Mouse (Mus musculus) kidney, adult 2 months (tissue): ENCODE measurements at regions not wholly inside any gene's neighbourhood (a gene's known extent, or its start where the extent isn't known, plus 50 kb on each side); places are given as distances from the start of the nearest gene placed in this dataset.

Experiments used
- DNase-seq: peaks from one replicate; pipeline ENCODE4 v3.0.0; 2021
- H3K27ac ChIP-seq: fragments of 200-500 bp; 2 replicates; pipeline ENCODE4 v1.5.1; 2012; ENCODE audit warnings: low read depth, low read length, control low read depth, inconsistent platforms; ENCODE audit not compliant: insufficient read depth
- H3K27me3 ChIP-seq: fragments of 200-500 bp; replicated peaks from 2 replicates; pipeline ENCODE4 v1.6.1; 2012; ENCODE audit warnings: mild to moderate bottlenecking, moderate library complexity, low read length, inconsistent platforms; ENCODE audit not compliant: control insufficient read depth, insufficient read depth
- H3K36me3 ChIP-seq: fragments of 200-500 bp; 2 replicates; pipeline ENCODE4 v1.6.1; 2012; ENCODE audit warnings: mild to moderate bottlenecking, moderate library complexity, low read length, inconsistent platforms; ENCODE audit not compliant: control insufficient read depth, insufficient read depth
- H3K4me1 ChIP-seq: fragments of 200-500 bp; 2 replicates; pipeline ENCODE4 v1.6.1; 2011; ENCODE audit warnings: low read length; ENCODE audit not compliant: control insufficient read depth, insufficient read depth
- H3K4me3 ChIP-seq: fragments of 200-500 bp; 2 replicates; pipeline ENCODE4 v1.5.1; 2011; ENCODE audit warnings: mild to moderate bottlenecking, low read depth, low read length, control low read depth; ENCODE audit not compliant: insufficient read depth
- CTCF ChIP-seq: fragments of 200-500 bp; conservative IDR thresholded peaks from 2 replicates; pipeline ENCODE4 v1.5.1; 2011; ENCODE audit warnings: low read depth, mild to moderate bottlenecking, control low read depth, low read length, moderate library complexity, mixed read lengths; ENCODE audit not compliant: insufficient read depth, insufficient read length
- POLR2A ChIP-seq: fragments of 200-500 bp; IDR thresholded peaks from one replicate; pipeline ENCODE4 v1.6.1; 2011; ENCODE audit warnings: low read depth, low read length, control low read depth
- WGBS: fragments of 180-500 bp; shearing (Covaris S2); methylation state at CpG from one replicate; pipeline ENCODE4 v1.1.7; 2018; 5-methylcytosine and 5-hydroxymethylcytosine counted together

- Histone ChIP-seq H3K27me3 (no peaks in the 10 kb centered on the region), H3K4me3 (no peak overlapping the region), H3K36me3 (no peaks in the 10 kb centered on the region), H3K27ac (no peak overlapping the region), H3K4me1 (no peaks in the 10 kb centered on the region)
- no peak for TF ChIP-seq CTCF
- TF ChIP-seq POLR2A = no peak
- DNase-seq = no peak
Observed at GRCm38 (mm10) chr6:99842723-99843122, 116.5 kb upstream of the Prok2 start.

GRCm38 (mm10) chr6:99840823-99841222 is 114.6 kb upstream of the Prok2 start:
- TF ChIP-seq POLR2A = no peak
- no peak for TF ChIP-seq CTCF
- no peaks in the 10 kb centered on the region for H3K36me3 ChIP-seq
- no peaks in the 10 kb centered on the region for H3K4me1 ChIP-seq
- no peaks in the 10 kb centered on the region for H3K27me3 ChIP-seq
- no peak overlapping the region for H3K4me3 ChIP-seq
- no peak for DNase-seq
- H3K27ac ChIP-seq = no peak overlapping the region
- 89% methylated on average over 6 of the region's 6 CpGs for WGBS

DNA sequence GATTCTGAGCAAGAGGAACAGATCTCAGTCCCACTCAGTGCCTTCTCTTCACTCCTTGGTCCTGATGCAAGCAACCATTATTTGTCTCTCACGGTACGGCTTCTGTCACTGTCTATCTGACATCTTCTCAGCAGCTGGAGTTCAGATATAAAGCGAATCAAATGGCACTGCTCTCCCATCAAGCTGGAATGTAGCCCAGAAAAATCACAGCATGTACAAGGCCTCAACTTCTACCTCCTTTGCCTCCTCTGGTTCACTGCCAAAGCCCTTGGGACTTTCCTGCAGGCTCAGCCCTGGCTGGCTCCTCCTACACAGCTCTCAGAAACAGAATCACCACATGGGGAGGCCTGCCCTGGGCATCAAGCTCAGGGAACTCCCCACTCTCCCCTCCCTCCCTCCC is 107.1 kb upstream of the Prok2 start:
- Histone ChIP-seq H3K4me3 (no peak overlapping the region), H3K27ac (no peak overlapping the region), H3K36me3 (no peaks in the 10 kb centered on the region), H3K27me3 (no peaks in the 10 kb centered on the region), H3K4me1 (no peaks in the 10 kb centered on the region)
- TF ChIP-seq CTCF (no peak), POLR2A (no peak)
- WGBS = 16% methylated on average over 3 of the region's 3 CpGs
- DNase-seq = peak; percentile 64

DNA sequence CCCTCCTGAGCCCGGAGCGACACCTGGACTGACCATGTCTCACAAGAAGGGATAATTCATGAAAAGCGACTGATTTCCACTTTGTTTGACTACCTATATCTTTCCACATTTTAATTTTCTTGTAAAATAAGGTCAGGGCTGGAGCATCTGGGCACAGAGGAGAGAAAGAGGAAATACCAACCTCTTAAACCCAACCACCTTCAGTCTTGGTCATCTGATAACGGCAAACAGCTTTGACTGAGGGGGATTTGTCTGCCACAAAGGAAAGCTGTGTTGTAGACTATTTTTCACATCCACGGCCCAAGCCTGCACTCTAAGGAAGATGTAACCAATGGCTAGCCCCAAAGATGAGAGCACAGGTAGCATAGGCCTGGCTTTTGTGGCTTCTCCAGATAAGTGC is 101.4 kb upstream of the Prok2 start:
- no peaks in the 10 kb centered on the region for H3K36me3 ChIP-seq
- no peak overlapping the region for H3K4me3 ChIP-seq
- DNase-seq = no peak
- no peak overlapping the region for H3K27ac ChIP-seq
- WGBS = 97% methylated on average over 5 of the region's 5 CpGs
- H3K4me1 ChIP-seq = no peaks in the 10 kb centered on the region
- TF ChIP-seq POLR2A (no peak), CTCF (no peak)
- no peaks in the 10 kb centered on the region for H3K27me3 ChIP-seq

DNA sequence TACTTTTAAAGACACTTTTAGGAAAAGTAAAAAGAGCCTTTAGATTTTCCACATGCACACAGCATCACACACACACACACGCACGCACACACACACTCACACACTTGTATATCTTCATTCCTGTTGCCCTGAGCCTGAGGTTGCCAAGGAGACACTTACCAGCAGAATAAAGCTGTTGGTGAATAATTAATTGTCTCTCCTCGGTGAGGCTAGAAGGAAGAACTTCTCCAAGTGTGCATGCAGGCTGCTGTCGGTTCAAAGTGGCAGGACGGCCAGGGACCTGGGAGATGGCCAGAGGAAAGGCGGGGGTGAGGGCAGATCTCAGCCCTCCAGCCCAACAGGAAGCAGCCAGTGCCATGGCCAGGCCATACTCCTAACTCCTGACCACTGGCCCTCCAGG is 98.6 kb upstream of the Prok2 start:
- no peaks in the 10 kb centered on the region for H3K4me1 ChIP-seq
- H3K27ac ChIP-seq = no peak overlapping the region
- H3K36me3 ChIP-seq = no peaks in the 10 kb centered on the region
- DNase-seq = peak; percentile 45
- TF ChIP-seq CTCF = no peak
- TF ChIP-seq POLR2A = no peak
- no peaks in the 10 kb centered on the region for H3K27me3 ChIP-seq
- H3K4me3 ChIP-seq = no peak overlapping the region
- 26% methylated on average over 6 of the region's 6 CpGs for WGBS

DNA sequence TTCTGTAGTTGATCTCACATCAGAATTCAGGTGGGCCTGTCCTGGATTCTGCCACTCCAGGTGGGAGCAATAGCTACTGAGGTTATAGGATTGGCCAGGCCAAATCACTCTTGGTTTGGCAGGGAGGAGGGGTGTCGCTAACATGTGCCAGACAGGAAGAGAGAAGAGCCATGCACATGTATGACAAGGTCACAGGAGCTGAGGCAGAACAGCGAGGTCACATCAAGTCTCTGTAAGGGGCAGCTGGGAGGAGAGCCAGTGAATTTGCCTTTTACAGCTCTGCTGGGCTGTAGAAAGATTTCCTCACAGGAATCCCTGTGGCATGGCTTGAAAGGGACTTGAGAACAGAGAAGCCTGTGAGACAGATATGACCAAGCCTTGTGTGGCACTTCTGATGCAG is 96.3 kb upstream of the Prok2 start:
- no peaks in the 10 kb centered on the region for H3K36me3 ChIP-seq
- no peak for TF ChIP-seq POLR2A
- TF ChIP-seq CTCF = no peak
- H3K27me3 ChIP-seq = no peaks in the 10 kb centered on the region
- no peak overlapping the region for H3K4me3 ChIP-seq
- H3K27ac ChIP-seq = no peak overlapping the region
- H3K4me1 ChIP-seq = no peaks in the 10 kb centered on the region
- DNase-seq = no peak
- WGBS = 74% methylated on average over 2 of the region's 2 CpGs

- H3K36me3 ChIP-seq = no peaks in the 10 kb centered on the region
- TF ChIP-seq POLR2A (no peak), CTCF (no peak)
- 27% methylated on average over 8 of the region's 8 CpGs for WGBS
- no peaks in the 10 kb centered on the region for H3K27me3 ChIP-seq
- no peaks in the 10 kb centered on the region for H3K4me1 ChIP-seq
- no peak overlapping the region for H3K27ac ChIP-seq
- DNase-seq = peak; percentile 14
- no peak overlapping the region for H3K4me3 ChIP-seq
Observed at GRCm38 (mm10) chr6:99819255-99819929, 93.2 kb upstream of the Prok2 start.
